Mouse (Mus musculus) cerebral cortex, adult 2 months (tissue): ENCODE results near the gene Cybb.

Source experiments
- WGBS: fragments of 180-500 bp; shearing (Covaris S2); methylation state at CpG from one replicate; pipeline ENCODE4 v1.1.7; 2018; 5-methylcytosine and 5-hydroxymethylcytosine counted together

The Cybb gene

GRCm38 (mm10) chrX:9487671-9488070, at the start of gene Cybb:
TSS of gene Cybb (minus strand) at chrX:9487771.
- 93% methylated on average over 4 of the region's 4 CpGs for WGBS

- WGBS: 99% methylated on average over 3 of the region's 3 CpGs
Observed at GRCm38 (mm10) chrX:9536881-9537280, 49.3 kb upstream of the Cybb start.

GRCm38 (mm10) chrX:9519969-9520368, 32.4 kb upstream of the Cybb start:
- 27% methylated on average over 2 of the region's 2 CpGs for WGBS

GRCm38 (mm10) chrX:9475036-9475435, 12.5 kb downstream of the Cybb start:
- WGBS: 95% methylated on average over 6 of the region's 6 CpGs

GRCm38 (mm10) chrX:9473768-9474167, 13.8 kb downstream of the Cybb start:
- 85% methylated on average over 2 of the region's 2 CpGs for WGBS

GRCm38 (mm10) chrX:9470811-9471388, 16.7 kb downstream of the Cybb start:
- WGBS: 38% methylated on average over 3 of the region's 3 CpGs

- WGBS: 90% methylated on average over 4 of the region's 4 CpGs
Observed at GRCm38 (mm10) chrX:9467020-9467419, 20.6 kb downstream of the Cybb start.

- 87% methylated on average over 2 of the region's 2 CpGs for WGBS
Observed at GRCm38 (mm10) chrX:9465890-9466289, 21.7 kb downstream of the Cybb start.

- 87% methylated on average over 3 of the region's 3 CpGs for WGBS
Observed at GRCm38 (mm10) chrX:9462671-9463070, 24.9 kb downstream of the Cybb start.

- WGBS: 86% methylated on average over 4 of the region's 4 CpGs
Observed at GRCm38 (mm10) chrX:9460387-9460930, 27.1 kb downstream of the Cybb start.

- WGBS: 95% methylated on average over 5 of the region's 5 CpGs
Observed at GRCm38 (mm10) chrX:9452375-9452774, 35.2 kb downstream of the Cybb start.

GRCm38 (mm10) chrX:9441102-9441501, 46.5 kb downstream of the Cybb start:
- 68% methylated on average over 4 of the region's 4 CpGs for WGBS

GRCm38 (mm10) chrX:9440556-9440955, 47.0 kb downstream of the Cybb start:
- WGBS: 94% methylated on average over 4 of the region's 4 CpGs

- WGBS: 88% methylated on average over 2 of the region's 2 CpGs
Observed at GRCm38 (mm10) chrX:9439257-9439656, 48.3 kb downstream of the Cybb start.

GRCm38 (mm10) chrX:9413889-9414288, 73.7 kb downstream of the Cybb start:
- 86% methylated on average over 5 of the region's 5 CpGs for WGBS
